Mouse (Mus musculus) left cerebral cortex, adult 11 months (tissue): ENCODE results near the gene Vmn2r99.

Experiments used
- DNase-seq: peaks from one replicate; pipeline ENCODE4 v3.0.0; 2022; ENCODE audit warnings: low spot score

The Vmn2r99 gene

GRCm38 (mm10) chr17:19361649-19362048, at the start of gene Vmn2r99:
Gene Vmn2r99, plus strand, starts transcription at chr17:19361949.
- DNase-seq, result no peak

- DNase-seq, result no peak
Observed at GRCm38 (mm10) chr17:19437623-19438022, 75.9 kb downstream of the Vmn2r99 start.

GRCm38 (mm10) chr17:19444932-19445331, 83.2 kb downstream of the Vmn2r99 start:
- DNase-seq, result no peak
